ENCODE assay signal across 10 mouse cellular contexts in the genomic region with DNA sequence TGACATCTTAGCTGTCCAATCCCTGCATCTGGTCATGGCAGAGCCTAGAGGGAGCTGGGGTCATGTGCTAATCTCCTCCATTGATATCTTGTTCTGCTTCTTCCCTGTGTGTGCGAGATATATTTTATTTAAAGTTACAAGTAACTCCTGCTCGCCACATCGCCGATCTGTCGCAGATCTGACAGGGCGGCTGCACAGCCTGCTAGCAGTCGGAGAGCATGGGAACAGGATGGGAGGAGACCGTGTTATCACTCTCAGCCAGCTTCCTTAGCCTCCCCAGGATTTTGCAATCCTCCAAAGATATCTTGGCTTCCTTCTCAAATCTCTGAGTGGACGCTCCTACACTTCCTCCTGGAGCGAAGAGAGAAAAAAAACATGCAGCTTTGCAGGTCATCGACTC. TPM values are rescaled to one million over a fixed set of nuclear protein-coding genes. Genes with fewer than 3 reads are reported as not detected.
DNase-seq lines count a peak whose midpoint lies in the region; ATAC-seq and TF ChIP-seq lines count a peak whose summit lies in the region.
"Had no signal": no experiment of that assay in that cellular context is flagged by ENCODE, and none has a peak within 500 bp of the region (broad histone marks: within the 10 kb centered on the region; RNA-seq: fewer than 3 reads in every experiment).

No protein-coding gene starts in this region.

- H3K36me3 ChIP-seq in liver, postnatal 0 days (replicated peaks; ENCODE audit: insufficient read depth, low read length), result no peaks in the 10 kb centered on the region
- H3K36me3 ChIP-seq in limb, embryonic 10.5 days, result no peaks in the 10 kb centered on the region
- H3K36me3 ChIP-seq: embryonic facial prominence, embryonic 13.5 days; limb, embryonic 12.5 days had no signal

- H3K4me3 ChIP-seq in brown adipose tissue, adult 24 weeks (ENCODE audit: insufficient read depth, low read depth, low read length), result peak overlapping the region; percentile 20; the same call in 1 of the 2 replicates
- no peak overlapping the region for H3K4me3 ChIP-seq in liver, postnatal 0 days (ENCODE audit: low read depth, low read length)
- H3K4me3 ChIP-seq in limb, embryonic 10.5 days, result no peak overlapping the region
- H3K4me3 ChIP-seq: embryonic facial prominence, embryonic 13.5 days; limb, embryonic 12.5 days had no signal

- peaks cover 4% of the 10 kb centered on the region; the same call in 1 of the 2 replicates for H3K4me1 ChIP-seq in brown adipose tissue, adult 24 weeks (ENCODE audit: control insufficient read depth, insufficient read depth, insufficient read length, low read length)
- no peaks in the 10 kb centered on the region for H3K4me1 ChIP-seq in liver, postnatal 0 days (ENCODE audit: insufficient read depth)
- H3K4me1 ChIP-seq in limb, embryonic 10.5 days, result no peaks in the 10 kb centered on the region
- H3K4me1 ChIP-seq: embryonic facial prominence, embryonic 13.5 days; limb, embryonic 12.5 days had no signal

- H3K4me2 ChIP-seq in liver, postnatal 0 days (ENCODE audit: low read depth, low read length), result no peak overlapping the region; the same call in 1 of the 2 replicates
- H3K4me2 ChIP-seq: embryonic facial prominence, embryonic 13.5 days; limb, embryonic 12.5 days had no signal

- TF ChIP-seq EP300 in liver, postnatal 0 days (IDR thresholded peaks at IDR 0.05; ENCODE audit: low read depth), result peak; percentile 63

- ATAC-seq in hematopoietic stem cell, adult 5-6 weeks (replicated peaks in 1 of 2; ENCODE audit: insufficient read depth in 1 of 2, low FRiP score in 2 of 2, low TSS enrichment in 1 of 2, low read depth in 1 of 2, poor library complexity in 2 of 2, severe bottlenecking in 2 of 2), result peak; percentile 39 to 46; a peak in 3 of 4 replicates
- peak; percentile 51 for ATAC-seq in liver, postnatal 0 days

- 23% methylated on average over 11 of the region's 11 CpGs for WGBS in liver, postnatal 0 days (ENCODE audit: insufficient replicate concordance)
- WGBS in limb, embryonic 10.5 days, result 86% methylated on average over 11 of the region's 11 CpGs

- no peak for TF ChIP-seq CTCF in liver, postnatal 0 days (IDR thresholded peaks at IDR 0.05; ENCODE audit: low read depth)

- no peaks in the 10 kb centered on the region for H3K9me3 ChIP-seq in liver, postnatal 0 days (ENCODE audit: low read length)
- H3K9me3 ChIP-seq in limb, embryonic 10.5 days (replicated peaks), result no peaks in the 10 kb centered on the region
- H3K9me3 ChIP-seq: embryonic facial prominence, embryonic 13.5 days; limb, embryonic 12.5 days had no signal

- H3K9ac ChIP-seq in liver, postnatal 0 days (replicated peaks), result no peak overlapping the region
- H3K9ac ChIP-seq: embryonic facial prominence, embryonic 13.5 days; limb, embryonic 12.5 days had no signal

- peak; percentile 82 for DNase-seq in 416B (ENCODE audit: low read depth)
- DNase-seq in liver, postnatal 0 days, result no peak
- DNase-seq in limb, embryonic 10.5 days (ENCODE audit: low spot score), result no peak
- DNase-seq in left cerebral cortex, adult 11 months (ENCODE audit: low spot score), result no peak
- no peak for DNase-seq in frontal cortex, postnatal 36 days (ENCODE audit: low spot score in 2 of 2)
- no peak for DNase-seq in Muller cell, postnatal 12 days (ENCODE audit: inconsistent ontology term)

- no peaks in the 10 kb centered on the region for H3K27me3 ChIP-seq in liver, postnatal 0 days (ENCODE audit: insufficient read depth, low read length)
- H3K27me3 ChIP-seq in limb, embryonic 10.5 days (ENCODE audit: low read depth, poor library complexity, severe bottlenecking), result no peaks in the 10 kb centered on the region
- H3K27me3 ChIP-seq: embryonic facial prominence, embryonic 13.5 days; limb, embryonic 12.5 days had no signal

- H3K27ac ChIP-seq in brown adipose tissue, adult 24 weeks (replicated peaks; ENCODE audit: low read depth, low read length), result peak overlapping the region; percentile 81
- peak overlapping the region; percentile 48; the same call in 1 of the 2 replicates for H3K27ac ChIP-seq in liver, postnatal 0 days (ENCODE audit: low read depth)
- no peak overlapping the region for H3K27ac ChIP-seq in limb, embryonic 10.5 days
- H3K27ac ChIP-seq: embryonic facial prominence, embryonic 13.5 days; limb, embryonic 12.5 days had no signal

RNA-seq across cellular contexts. Expression of gene Icos, which starts 17.3 kb away (rescaled TPM):
- not detected in 2 replicates for polyA plus RNA-seq in brown adipose tissue, adult 24 weeks (2012; ENCODE audit: insufficient read depth, insufficient read length, missing spikeins)
- total RNA-seq in hematopoietic stem cell, adult 5-6 weeks (2017), result 1.9 and 6.3 TPM in 2 replicates
- 0.99 and 1.4 TPM in 2 replicates for polyA plus RNA-seq in liver, postnatal 0 days (2015; fragmentation: Nextera tagmentation; extraction: Ambion mirVana)
- not detected in 2 replicates for polyA plus RNA-seq in limb, embryonic 10.5 days (2016; fragmentation: Nextera tagmentation; extraction: Ambion mirVana)
